9 mouse cellular contexts compared by ENCODE assay signal in the genomic region with DNA sequence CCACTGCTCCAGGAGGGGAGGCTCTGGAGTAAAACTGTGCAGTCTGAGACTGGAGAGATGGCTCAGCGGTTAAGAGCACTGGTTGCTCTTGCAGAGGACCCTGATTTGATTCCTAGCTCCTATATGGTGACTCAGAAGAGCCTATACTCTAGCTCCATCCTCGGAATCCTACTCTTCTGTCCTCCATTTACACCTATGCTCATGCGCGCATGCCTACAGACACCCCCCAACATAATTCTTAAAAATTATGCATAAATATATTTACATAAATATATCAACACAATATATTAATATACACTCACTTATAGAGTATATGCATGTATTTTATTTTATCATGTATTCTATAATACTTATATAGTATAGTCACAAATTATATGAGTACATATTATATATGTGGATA. TPM values are rescaled to one million over a fixed set of nuclear protein-coding genes. Genes with fewer than 3 reads are reported as not detected.
DNase-seq lines count a peak whose midpoint lies in the region; ATAC-seq and TF ChIP-seq lines count a peak whose summit lies in the region.
"Had no signal": no experiment of that assay in that cellular context is flagged by ENCODE, and none has a peak within 500 bp of the region (broad histone marks: within the 10 kb centered on the region; RNA-seq: fewer than 3 reads in every experiment).

No protein-coding gene starts in this region.

- H3K36me3 ChIP-seq in heart, postnatal 0 days (replicated peaks; ENCODE audit: control insufficient read depth, insufficient read depth, low read length): peaks cover 11% of the 10 kb centered on the region; the same call in 1 of the 2 replicates
- H3K36me3 ChIP-seq in embryonic facial prominence, embryonic 15.5 days: peaks cover 5% of the 10 kb centered on the region; the same call in 1 of the 2 replicates
- no peaks in the 10 kb centered on the region for H3K36me3 ChIP-seq in intestine, embryonic 15.5 days
- no peaks in the 10 kb centered on the region for H3K36me3 ChIP-seq in midbrain, embryonic 15.5 days (replicated peaks)

- no peak for TF ChIP-seq EP300 in heart, postnatal 0 days (IDR thresholded peaks at IDR 0.05; ENCODE audit: low read depth)

- no peak for ATAC-seq in heart, postnatal 0 days (ENCODE audit: insufficient read depth, low read depth)
- ATAC-seq in embryonic facial prominence, embryonic 15.5 days (ENCODE audit: insufficient number of reproducible peaks, low FRiP score, low TSS enrichment, low read depth): peak; percentile 21; the same call in 1 of the 2 replicates
- peak; percentile 6 for ATAC-seq in intestine, embryonic 15.5 days
- ATAC-seq in midbrain, embryonic 15.5 days (replicated peaks): peak; percentile 49

- peak overlapping the region; percentile 56; the same call in 1 of the 2 replicates for H3K4me3 ChIP-seq in heart, postnatal 0 days (ENCODE audit: low read depth, low read length)
- H3K4me3 ChIP-seq in embryonic facial prominence, embryonic 15.5 days (replicated peaks): peak overlapping the region; percentile 59; the same call in 1 of the 2 replicates
- no peak overlapping the region for H3K4me3 ChIP-seq in intestine, embryonic 15.5 days (replicated peaks)
- H3K4me3 ChIP-seq in midbrain, embryonic 15.5 days: no peak overlapping the region

- intact Hi-C loops in heart, postnatal 36 days (cut with DNase I): no loop called here

- H3K27ac ChIP-seq in heart, postnatal 0 days (ENCODE audit: low read depth): no peak overlapping the region
- H3K27ac ChIP-seq in embryonic facial prominence, embryonic 15.5 days (replicated peaks): no peak overlapping the region
- no peak overlapping the region for H3K27ac ChIP-seq in intestine, embryonic 15.5 days
- no peak overlapping the region for H3K27ac ChIP-seq in midbrain, embryonic 15.5 days

- TF ChIP-seq CTCF in heart, postnatal 0 days (IDR thresholded peaks at IDR 0.05; ENCODE audit: low read depth): no peak

- DNase-seq in heart, postnatal 0 days (ENCODE audit: low spot score): no peak
- DNase-seq in heart, postnatal 36 days: no peak
- DNase-seq in thymus, postnatal 0 days (ENCODE audit: low spot score): no peak
- DNase-seq in embryo, embryonic 10.5 days (ENCODE audit: low spot score): no peak
- no peak for DNase-seq in spleen, postnatal 36 days (ENCODE audit: low spot score in 2 of 2)

- no peaks in the 10 kb centered on the region for H3K27me3 ChIP-seq in heart, postnatal 0 days (ENCODE audit: control insufficient read depth, insufficient read depth, low read length)
- no peaks in the 10 kb centered on the region for H3K27me3 ChIP-seq in embryonic facial prominence, embryonic 15.5 days
- H3K27me3 ChIP-seq in intestine, embryonic 15.5 days (replicated peaks): no peaks in the 10 kb centered on the region
- no peaks in the 10 kb centered on the region for H3K27me3 ChIP-seq in midbrain, embryonic 15.5 days (replicated peaks)

- 0 out of 2 replicates have a peak, but pooled peaks cover 9% of the 10 kb centered on the region for H3K4me1 ChIP-seq in heart, postnatal 0 days (ENCODE audit: control insufficient read depth, insufficient read depth)
- peaks cover 20% of the 10 kb centered on the region for H3K4me1 ChIP-seq in embryonic facial prominence, embryonic 15.5 days
- H3K4me1 ChIP-seq in intestine, embryonic 15.5 days (replicated peaks): peaks cover 17% of the 10 kb centered on the region
- peaks cover 6% of the 10 kb centered on the region for H3K4me1 ChIP-seq in midbrain, embryonic 15.5 days

- H3K9ac ChIP-seq in heart, postnatal 0 days (replicated peaks; ENCODE audit: low read depth, low read length): no peak overlapping the region
- no peak overlapping the region for H3K9ac ChIP-seq in embryonic facial prominence, embryonic 15.5 days
- no peak overlapping the region for H3K9ac ChIP-seq in intestine, embryonic 15.5 days
- H3K9ac ChIP-seq in midbrain, embryonic 15.5 days: no peak overlapping the region

- 79% methylated on average over 4 of the region's 4 CpGs for WGBS in heart, postnatal 0 days
- WGBS in embryonic facial prominence, embryonic 15.5 days: 69% methylated on average over 4 of the region's 4 CpGs
- 75% methylated on average over 4 of the region's 4 CpGs for WGBS in intestine, embryonic 15.5 days
- 80% methylated on average over 4 of the region's 4 CpGs for WGBS in midbrain, embryonic 15.5 days

- peak overlapping the region; percentile 85 for H3K4me2 ChIP-seq in heart, postnatal 0 days (ENCODE audit: low read depth, low read length)
- peak overlapping the region; percentile 95; the same call in 1 of the 2 replicates for H3K4me2 ChIP-seq in embryonic facial prominence, embryonic 15.5 days (replicated peaks)
- no peak overlapping the region for H3K4me2 ChIP-seq in intestine, embryonic 15.5 days (replicated peaks)
- peak overlapping the region; percentile 91 for H3K4me2 ChIP-seq in midbrain, embryonic 15.5 days

- H3K9me3 ChIP-seq in heart, postnatal 0 days (replicated peaks; ENCODE audit: control insufficient read depth, low read length): no peaks in the 10 kb centered on the region
- no peaks in the 10 kb centered on the region for H3K9me3 ChIP-seq in embryonic facial prominence, embryonic 15.5 days (replicated peaks)
- no peaks in the 10 kb centered on the region for H3K9me3 ChIP-seq in intestine, embryonic 15.5 days
- H3K9me3 ChIP-seq in midbrain, embryonic 15.5 days: no peaks in the 10 kb centered on the region

RNA-seq across cellular contexts. Expression of a gene that starts 0.4 kb away (rescaled TPM):
- 2.7 and 3.1 TPM in 2 replicates for total RNA-seq in heart, postnatal 0 days (2014; rRNA removed; ENCODE audit: low replicate concordance)
- polyA plus RNA-seq in heart, postnatal 0 days (2015; fragmentation: Nextera tagmentation; extraction: Ambion mirVana): 1.8 and 2.5 TPM in 2 replicates
- under 1 TPM in 1 of 2 experiments, not detected in 1; 0.22 TPM for total RNA-seq in heart, postnatal 36 days (2021)
- polyA plus RNA-seq in embryonic facial prominence, embryonic 15.5 days (2015; fragmentation: Nextera tagmentation; extraction: Ambion mirVana): 8.8 and 8.9 TPM in 2 replicates
- polyA plus RNA-seq in intestine, embryonic 15.5 days (2015; fragmentation: Nextera tagmentation; extraction: Ambion mirVana): 16.0 and 18.0 TPM in 2 replicates
- 1.3 and 1.9 TPM in 2 replicates for polyA plus RNA-seq in midbrain, embryonic 15.5 days (2015; fragmentation: Nextera tagmentation; extraction: Ambion mirVana)
- 14.3 and 16.7 TPM in 2 replicates for polyA plus RNA-seq in thymus, postnatal 0 days (2015; fragmentation: Nextera tagmentation; extraction: Ambion mirVana)
- polyA plus RNA-seq: liver, adult 2 months had no signal

RNA-seq across cellular contexts. Expression of a gene that starts 13.9 kb away (rescaled TPM):
- total RNA-seq in heart, postnatal 0 days (2014; rRNA removed; ENCODE audit: low replicate concordance): 13.1 and 25.4 TPM in 2 replicates
- 15.4 and 18.7 TPM in 2 replicates for polyA plus RNA-seq in heart, postnatal 0 days (2015; fragmentation: Nextera tagmentation; extraction: Ambion mirVana)
- total RNA-seq in heart, postnatal 36 days (2021): 10 to 100 TPM; 19.0 to 24.0 TPM
- 5.7 and 7.2 TPM in 2 replicates for polyA plus RNA-seq in embryonic facial prominence, embryonic 15.5 days (2015; fragmentation: Nextera tagmentation; extraction: Ambion mirVana)
- polyA plus RNA-seq in intestine, embryonic 15.5 days (2015; fragmentation: Nextera tagmentation; extraction: Ambion mirVana): 11.5 TPM in 2 replicates
- polyA plus RNA-seq in midbrain, embryonic 15.5 days (2015; fragmentation: Nextera tagmentation; extraction: Ambion mirVana): 22.6 and 24.7 TPM in 2 replicates
- polyA plus RNA-seq in thymus, postnatal 0 days (2015; fragmentation: Nextera tagmentation; extraction: Ambion mirVana): 8.1 TPM in 2 replicates

RNA-seq across cellular contexts. Expression of a gene that starts 24.8 kb away (rescaled TPM):
- 145 and 159 TPM in 2 replicates for total RNA-seq in heart, postnatal 0 days (2014; rRNA removed; ENCODE audit: low replicate concordance)
- 191 and 207 TPM in 2 replicates for polyA plus RNA-seq in heart, postnatal 0 days (2015; fragmentation: Nextera tagmentation; extraction: Ambion mirVana)
- 100 to 1,000 TPM; 178 to 188 TPM for total RNA-seq in heart, postnatal 36 days (2021)
- polyA plus RNA-seq in embryonic facial prominence, embryonic 15.5 days (2015; fragmentation: Nextera tagmentation; extraction: Ambion mirVana): 111 and 116 TPM in 2 replicates
- 88.3 and 96.4 TPM in 2 replicates for polyA plus RNA-seq in intestine, embryonic 15.5 days (2015; fragmentation: Nextera tagmentation; extraction: Ambion mirVana)
- polyA plus RNA-seq in midbrain, embryonic 15.5 days (2015; fragmentation: Nextera tagmentation; extraction: Ambion mirVana): 164 and 173 TPM in 2 replicates
- polyA plus RNA-seq in thymus, postnatal 0 days (2015; fragmentation: Nextera tagmentation; extraction: Ambion mirVana): 98.6 and 104 TPM in 2 replicates

RNA-seq across cellular contexts. Expression of a gene that starts 41.6 kb away (rescaled TPM):
- total RNA-seq in heart, postnatal 0 days (2014; rRNA removed; ENCODE audit: low replicate concordance): 18.2 and 30.5 TPM in 2 replicates
- 6.8 and 7.2 TPM in 2 replicates for polyA plus RNA-seq in heart, postnatal 0 days (2015; fragmentation: Nextera tagmentation; extraction: Ambion mirVana)
- 10 to 100 TPM; 19.8 to 21.1 TPM for total RNA-seq in heart, postnatal 36 days (2021)
- 19.8 and 29.8 TPM in 2 replicates for polyA plus RNA-seq in embryonic facial prominence, embryonic 15.5 days (2015; fragmentation: Nextera tagmentation; extraction: Ambion mirVana)
- 15.3 and 25.1 TPM in 2 replicates for polyA plus RNA-seq in intestine, embryonic 15.5 days (2015; fragmentation: Nextera tagmentation; extraction: Ambion mirVana)
- polyA plus RNA-seq in midbrain, embryonic 15.5 days (2015; fragmentation: Nextera tagmentation; extraction: Ambion mirVana): 28.3 and 35.6 TPM in 2 replicates
- 4.8 and 6.8 TPM in 2 replicates for polyA plus RNA-seq in thymus, postnatal 0 days (2015; fragmentation: Nextera tagmentation; extraction: Ambion mirVana)

RNA-seq across cellular contexts. Expression of a gene that starts 42.3 kb away (rescaled TPM):
- 149 and 227 TPM in 2 replicates for total RNA-seq in heart, postnatal 0 days (2014; rRNA removed; ENCODE audit: low replicate concordance)
- 372 and 387 TPM in 2 replicates for polyA plus RNA-seq in heart, postnatal 0 days (2015; fragmentation: Nextera tagmentation; extraction: Ambion mirVana)
- 10 to 100 TPM; 28.4 to 28.9 TPM for total RNA-seq in heart, postnatal 36 days (2021)
- 1,403 and 1,438 TPM in 2 replicates for polyA plus RNA-seq in embryonic facial prominence, embryonic 15.5 days (2015; fragmentation: Nextera tagmentation; extraction: Ambion mirVana)
- 1,243 and 1,415 TPM in 2 replicates for polyA plus RNA-seq in intestine, embryonic 15.5 days (2015; fragmentation: Nextera tagmentation; extraction: Ambion mirVana)
- polyA plus RNA-seq in midbrain, embryonic 15.5 days (2015; fragmentation: Nextera tagmentation; extraction: Ambion mirVana): 7,501 and 7,674 TPM in 2 replicates
- 1,989 and 2,008 TPM in 2 replicates for polyA plus RNA-seq in thymus, postnatal 0 days (2015; fragmentation: Nextera tagmentation; extraction: Ambion mirVana)

Comparison
In these comparisons a context has a peak if more than half of its experiments do, and no peak if none do; other contexts are left out.
1. H3K4me3 ChIP-seq: peak in heart, postnatal 0 days (single experiment) and embryonic facial prominence, embryonic 15.5 days (single experiment); none in intestine, embryonic 15.5 days (single experiment) and midbrain, embryonic 15.5 days (single experiment).